Mouse (Mus musculus): ENCODE results near the gene Gna12.

The Gna12 gene

DNA sequence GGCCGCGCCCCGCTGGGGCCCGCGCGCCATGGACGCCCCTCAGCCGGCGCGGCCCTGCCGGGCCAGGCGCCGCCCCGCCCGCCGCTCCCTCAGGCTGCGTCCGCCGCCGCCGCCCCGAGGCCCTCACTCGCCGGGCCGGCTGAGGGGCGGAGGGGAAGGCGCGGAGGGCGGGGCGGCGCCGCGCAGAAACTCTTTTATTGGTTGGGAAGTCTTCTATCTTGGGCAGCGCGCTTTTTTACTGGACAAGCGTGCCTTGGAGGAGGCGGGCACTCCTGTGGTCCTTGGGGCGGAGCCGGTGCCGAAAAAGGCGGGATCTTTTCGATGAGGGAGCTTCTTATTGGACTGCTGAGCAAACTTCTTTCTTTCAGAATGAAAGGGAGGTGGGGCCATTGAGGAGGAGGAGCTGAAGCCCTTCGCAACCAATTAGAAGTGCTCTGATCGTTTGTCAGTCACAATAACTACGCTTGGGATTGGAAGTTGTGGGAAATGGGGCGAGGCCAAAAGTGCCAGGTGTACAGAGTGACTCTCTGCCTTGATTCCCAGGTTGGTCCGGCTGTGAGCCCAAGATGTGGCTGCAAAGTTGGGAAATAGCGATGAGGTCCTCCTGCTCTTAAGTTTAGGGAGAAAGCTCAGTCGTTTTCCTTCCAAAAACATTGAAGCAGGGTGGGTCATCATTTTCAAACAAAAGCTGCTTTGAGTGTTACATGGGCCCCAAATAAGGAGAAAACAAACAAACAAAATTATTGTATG is at the start of gene Gna12:
Gene Gna12 (minus strand): TSS at position 118 of the 750 bp plus-strand sequence.
- peak; percentile 93 to 98 for DNase-seq (ENCODE audit: low spot score in 2 of 2)

DNA sequence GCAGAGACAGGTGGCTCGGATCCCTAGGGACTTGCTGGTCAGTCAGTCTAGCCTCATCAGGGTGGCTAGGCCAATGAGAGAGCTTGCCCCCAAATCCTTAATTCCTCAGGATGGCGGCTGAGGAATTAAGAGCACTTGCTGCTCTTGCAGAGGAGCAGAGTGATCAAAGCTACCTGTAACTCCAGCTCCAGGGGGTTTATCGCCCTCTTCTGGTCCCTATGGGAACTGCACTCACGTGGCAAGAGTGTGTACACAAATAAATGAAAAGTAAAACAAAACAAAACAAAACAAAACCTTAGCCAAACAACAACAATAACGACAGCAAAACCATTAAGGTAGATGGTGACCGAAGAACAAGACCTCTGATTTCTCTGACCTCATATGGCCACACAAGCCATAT is 48.4 kb upstream of the Gna12 start:
- no peak for DNase-seq (ENCODE audit: low spot score in 2 of 2)

DNA sequence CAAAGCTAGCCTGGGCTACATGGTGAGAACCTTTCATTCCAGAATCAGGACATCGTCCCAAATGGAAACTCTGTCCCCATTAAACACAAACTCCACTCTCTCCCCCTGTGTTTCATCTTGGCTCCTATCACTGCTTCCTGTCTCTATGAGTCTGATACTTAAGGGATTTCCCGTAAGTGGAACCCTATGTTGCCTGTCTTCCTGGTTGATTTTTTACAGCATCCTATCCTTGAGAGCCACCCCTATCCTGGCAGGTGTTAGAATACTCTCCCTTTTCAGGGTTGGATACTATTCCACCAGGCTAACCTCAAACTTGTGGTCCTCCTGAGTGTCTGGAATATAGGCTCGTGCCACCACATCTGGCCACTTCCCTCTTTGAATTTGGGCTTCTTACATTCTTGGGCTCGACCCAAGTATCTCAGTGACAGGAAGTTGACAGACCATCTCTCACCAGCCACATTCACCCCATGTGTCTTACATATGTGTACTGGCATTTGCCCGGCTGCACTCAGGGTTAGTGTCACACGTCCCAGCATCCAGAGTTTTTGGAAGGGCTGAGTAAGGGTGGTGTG is 43.6 kb upstream of the Gna12 start:
- DNase-seq (ENCODE audit: low spot score in 2 of 2), result no peak

DNA sequence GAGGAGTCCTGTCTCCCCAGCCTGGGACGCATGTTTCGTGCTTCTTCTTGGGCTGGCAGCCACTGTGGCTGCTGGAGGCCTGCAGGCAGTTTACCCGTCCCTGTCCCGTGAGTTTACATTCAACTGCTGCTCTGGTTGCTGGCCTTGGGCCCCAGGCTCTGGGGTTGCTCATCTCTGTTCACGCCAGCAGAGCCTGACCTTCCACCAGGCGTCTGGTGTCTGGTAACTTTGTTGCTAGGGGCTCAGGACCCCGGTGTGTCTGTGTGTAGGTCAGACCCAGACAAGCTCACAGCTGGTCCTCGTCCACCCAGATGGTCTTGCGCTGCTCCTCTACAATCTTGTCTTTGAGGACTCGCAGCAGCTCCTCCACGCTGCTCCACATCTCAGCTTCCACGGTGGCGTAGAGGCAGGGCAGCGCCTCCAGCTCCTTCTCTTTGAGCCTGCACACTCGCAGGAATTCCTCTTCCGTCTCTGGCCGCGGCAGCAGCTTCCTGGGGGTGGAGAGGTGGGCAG is 42.9 kb upstream of the Gna12 start:
- DNase-seq (ENCODE audit: low spot score in 2 of 2), result no peak

DNA sequence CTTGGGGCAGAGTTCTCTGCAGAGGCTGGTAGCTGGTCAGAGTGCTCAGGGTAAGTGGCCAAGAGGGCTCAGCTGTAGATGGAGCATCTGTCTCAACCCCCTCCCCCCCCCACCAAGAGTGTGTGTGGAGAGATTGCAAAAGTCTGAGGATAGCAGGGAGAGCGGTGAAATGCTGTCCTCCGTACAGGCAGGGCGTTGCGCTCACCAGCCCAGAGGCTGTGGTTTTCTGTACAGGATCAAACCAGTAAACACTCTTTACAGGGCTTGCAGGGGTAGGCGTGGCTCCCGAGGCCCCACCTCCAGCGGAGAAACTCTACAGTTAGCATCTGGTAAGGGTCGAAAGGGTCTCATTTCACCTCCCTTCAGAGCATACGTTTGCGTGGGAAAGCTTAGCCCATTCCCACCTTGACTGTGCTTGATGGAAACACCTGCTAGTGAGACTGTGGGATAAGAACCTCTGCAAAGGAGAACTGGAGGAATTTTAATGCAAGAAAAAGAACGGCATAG is 42.4 kb upstream of the Gna12 start:
- DNase-seq (ENCODE audit: low spot score in 2 of 2), result no peak

DNA sequence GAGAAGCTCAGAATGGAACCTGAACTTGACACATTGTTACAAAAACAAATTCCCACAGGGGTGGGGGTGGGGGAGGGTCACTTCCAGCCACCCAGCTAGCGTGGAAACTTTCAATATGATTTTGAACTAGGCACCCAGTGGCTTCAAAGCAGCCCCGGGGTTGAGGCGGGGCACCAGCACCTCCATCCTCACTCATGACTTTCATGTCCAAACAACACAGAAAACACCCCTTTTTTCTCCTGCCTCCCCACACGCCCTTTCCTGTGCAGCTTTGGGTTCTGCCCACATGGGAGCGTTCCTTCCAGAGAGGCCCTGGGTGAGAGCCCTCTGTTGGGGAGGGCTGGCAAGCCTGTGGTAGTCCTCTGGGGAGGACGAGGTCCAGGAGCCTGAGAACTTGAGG is 41.0 kb upstream of the Gna12 start:
- no peak for DNase-seq (ENCODE audit: low spot score in 2 of 2)

DNA sequence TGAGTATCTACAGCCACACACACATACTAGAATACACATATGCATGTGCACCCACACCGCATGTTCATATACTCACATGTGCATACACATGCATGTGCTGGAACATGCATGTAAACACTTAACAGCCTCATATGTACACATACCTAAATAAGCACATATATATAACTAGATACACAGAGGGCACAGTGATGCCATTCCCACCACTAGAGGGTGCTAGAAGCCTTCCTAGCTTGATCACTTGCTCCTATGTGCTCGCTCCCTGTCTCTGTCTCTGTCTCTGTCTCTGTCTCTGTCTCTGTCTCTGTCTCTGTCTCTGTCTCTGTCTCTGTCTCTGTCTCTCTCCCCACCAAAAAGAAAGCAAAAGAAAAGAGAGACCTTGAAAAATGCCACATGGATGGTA is 38.8 kb upstream of the Gna12 start:
- no peak for DNase-seq (ENCODE audit: low spot score in 2 of 2)

DNA sequence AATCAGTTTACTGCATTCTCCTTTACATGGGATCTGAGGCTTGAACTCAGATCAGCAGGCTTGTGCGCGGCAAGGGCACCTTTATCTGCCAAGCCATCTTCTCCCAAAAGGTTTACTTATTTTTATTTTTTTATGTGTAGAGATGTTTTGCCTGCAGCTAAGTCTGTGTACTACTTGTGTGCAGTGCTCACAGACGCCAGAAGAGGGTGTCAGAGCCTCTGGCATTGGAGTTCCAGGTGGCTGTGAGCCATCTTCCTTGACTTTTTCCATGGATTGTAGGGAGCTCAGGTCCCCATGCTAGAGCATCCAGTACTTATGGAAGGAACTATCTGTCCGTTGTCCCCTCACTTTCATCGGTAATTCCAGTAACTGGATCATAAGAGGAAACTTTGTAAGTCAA is 29.5 kb upstream of the Gna12 start:
- no peak for DNase-seq (ENCODE audit: low spot score in 2 of 2)

DNA sequence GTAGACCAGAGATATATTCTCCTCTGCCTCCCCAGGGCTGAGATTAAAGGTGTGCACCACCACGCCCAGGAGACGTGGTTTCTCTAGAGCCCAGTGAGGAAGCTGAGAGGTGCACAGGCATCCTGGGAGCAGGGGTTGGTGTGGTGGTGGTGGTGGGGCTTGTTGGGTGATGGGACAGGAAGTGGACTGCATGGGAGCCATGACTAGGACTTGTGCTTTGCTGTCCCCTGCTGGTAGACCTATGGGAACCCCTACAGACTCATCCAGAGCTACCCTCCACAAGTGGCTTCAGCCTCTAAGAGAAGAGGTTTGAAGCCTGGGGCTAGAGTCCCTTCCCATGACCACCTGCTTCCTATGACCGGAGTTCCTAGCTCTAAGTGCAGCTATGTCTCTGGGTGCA is 28.1 kb upstream of the Gna12 start:
- DNase-seq (ENCODE audit: low spot score in 2 of 2), result no peak

DNA sequence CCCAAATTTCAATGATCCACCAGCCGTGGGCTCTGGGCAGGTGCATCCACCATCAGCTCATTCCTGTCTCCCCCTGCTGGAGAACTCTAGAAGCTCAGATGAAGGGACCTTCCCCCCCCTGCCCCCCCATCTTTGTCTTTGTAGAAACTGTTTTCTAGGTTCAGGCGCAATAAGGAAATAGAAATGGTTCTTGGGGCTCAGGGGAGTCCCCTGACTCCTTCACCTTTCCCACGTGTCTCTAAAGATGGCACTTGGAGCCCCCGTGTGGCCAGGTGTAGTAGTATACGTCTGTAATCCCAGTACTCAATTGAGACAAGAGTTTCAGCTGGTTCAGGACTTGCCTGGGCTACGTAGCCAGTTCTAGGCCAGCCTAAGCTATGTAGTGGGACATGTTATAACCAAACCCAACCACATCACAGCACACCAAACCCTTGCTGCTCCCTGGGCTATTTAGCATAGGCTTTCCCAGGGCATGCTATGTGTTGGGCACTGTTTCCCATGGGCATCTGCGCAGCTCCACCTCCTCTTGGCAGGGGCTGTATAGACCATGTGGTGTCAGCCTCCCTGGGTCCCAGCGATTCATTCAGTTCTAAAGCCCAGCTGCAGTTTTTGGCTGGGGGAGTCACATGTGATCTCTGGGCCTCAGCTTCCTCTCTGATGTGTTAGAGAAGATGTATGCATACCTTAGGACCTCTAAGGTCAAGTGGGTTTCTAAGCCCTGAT is 27.4 kb upstream of the Gna12 start:
- no peak for DNase-seq (ENCODE audit: low spot score in 2 of 2)

DNA sequence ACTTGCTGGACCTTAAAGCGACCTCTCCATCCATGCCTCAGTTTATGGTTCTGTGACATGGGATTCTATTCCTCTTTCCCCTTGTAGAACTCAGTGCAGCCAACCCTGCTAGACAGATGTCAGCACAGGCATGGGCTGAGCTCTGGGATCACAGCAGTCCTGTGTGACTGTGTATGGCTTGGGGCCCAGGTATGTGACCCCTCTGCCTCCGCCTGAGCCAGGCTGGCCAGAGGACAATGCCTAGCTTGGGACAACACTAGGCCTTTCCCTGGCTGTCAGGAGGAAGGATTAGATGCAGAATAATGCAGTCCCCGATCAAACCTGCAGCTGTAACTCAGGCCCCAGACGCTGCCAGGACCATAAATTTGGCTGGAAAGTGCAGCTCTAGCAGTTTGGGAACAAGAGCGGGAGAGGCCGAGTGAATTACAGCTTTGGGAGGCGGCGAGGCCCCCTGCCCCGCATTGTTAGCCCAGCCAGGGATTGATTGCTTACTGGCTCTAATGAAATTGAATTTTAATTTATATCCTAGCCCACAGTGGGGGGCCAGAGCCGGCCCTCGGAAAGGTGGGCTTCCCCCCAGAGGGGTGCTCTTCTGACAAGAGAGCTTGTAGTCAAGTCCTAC is 25.8 kb upstream of the Gna12 start:
- no peak for DNase-seq (ENCODE audit: low spot score in 2 of 2)

DNA sequence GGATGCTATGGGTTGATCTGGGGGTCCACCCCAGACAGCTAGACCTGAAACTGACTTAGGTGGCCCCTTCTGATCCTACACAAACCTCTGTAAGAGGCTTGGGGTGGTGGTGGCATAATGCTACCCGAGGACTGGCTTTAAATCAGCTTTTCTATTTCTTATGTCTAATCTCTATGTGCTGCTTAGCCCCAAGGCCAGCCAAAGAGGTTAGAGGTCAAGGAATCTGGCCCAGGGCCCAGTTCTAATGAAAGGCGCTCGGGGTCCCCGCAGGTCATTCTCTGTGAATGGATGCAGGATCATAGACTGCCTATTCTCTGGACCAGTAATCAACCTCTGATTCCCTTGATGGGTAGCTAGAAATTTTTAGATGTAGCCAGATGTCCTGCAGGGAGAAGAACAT is 24.5 kb upstream of the Gna12 start:
- DNase-seq (ENCODE audit: low spot score in 2 of 2), result no peak

DNA sequence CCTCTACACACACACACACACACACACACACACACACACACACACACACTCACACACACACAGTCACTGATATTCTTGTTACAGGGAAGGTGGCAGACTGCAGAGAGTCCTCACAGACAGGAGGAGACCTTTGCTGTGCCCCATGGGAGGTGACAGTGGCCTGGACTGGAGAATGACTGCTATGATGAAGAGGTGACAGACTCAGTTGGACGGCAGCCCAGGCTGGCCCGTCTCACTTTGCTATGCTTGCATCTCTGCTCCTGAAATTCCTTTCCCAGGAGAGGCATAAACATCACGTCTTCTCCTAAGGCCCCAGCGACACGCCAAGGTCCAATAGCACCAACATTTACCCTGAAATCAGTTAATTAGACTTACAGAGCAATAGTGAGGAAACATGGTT is 23.5 kb upstream of the Gna12 start:
- DNase-seq (ENCODE audit: low spot score in 2 of 2), result no peak

DNA sequence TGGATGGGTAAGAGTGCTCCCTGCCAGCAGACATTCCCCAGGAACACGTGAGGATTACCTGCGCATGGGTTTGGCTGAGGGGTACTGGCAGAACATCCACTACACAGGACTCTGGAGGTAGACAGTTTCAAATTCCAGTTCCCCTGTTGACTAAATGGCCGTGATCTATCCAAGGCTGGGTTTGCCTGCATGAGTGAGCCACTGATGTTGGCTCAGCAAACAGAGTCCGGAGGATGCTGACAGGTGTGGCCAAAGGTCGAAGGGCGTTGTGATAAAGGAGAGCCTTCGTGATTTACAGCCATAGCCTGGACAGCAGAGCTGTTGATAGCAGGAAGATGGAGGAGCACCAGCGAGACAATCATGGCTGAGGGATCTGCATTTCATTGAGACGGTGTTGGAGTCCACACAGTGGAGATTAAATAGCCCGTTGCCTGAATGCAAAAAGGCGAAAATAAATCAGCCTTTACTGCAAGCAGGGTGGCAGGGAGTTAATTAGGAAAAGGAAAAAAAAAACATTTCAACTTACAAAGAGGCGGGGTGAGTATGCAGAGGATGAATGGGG is 22.3 kb upstream of the Gna12 start:
- DNase-seq (ENCODE audit: low spot score in 2 of 2), result no peak

DNA sequence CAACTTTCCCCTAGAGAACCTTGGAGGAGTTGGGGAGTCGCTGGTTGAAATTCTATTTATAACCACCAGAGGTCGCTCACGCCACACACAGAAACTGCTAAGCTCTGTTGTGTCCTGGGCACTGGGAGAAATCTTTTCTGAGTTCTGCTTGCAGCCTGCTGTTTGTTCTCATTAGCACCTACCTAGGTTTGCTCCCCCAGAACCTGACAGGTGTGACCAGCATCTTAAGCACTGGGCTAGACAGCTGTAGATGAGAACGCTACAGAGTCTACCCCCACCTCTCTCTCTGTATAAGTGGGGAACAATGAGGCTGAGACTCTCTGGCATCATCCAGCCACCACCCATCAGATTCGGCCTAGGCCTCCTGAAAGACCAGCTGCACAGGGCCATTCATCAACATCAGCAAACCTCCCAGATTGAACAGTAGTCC is 17.1 kb upstream of the Gna12 start:
- DNase-seq (ENCODE audit: low spot score in 2 of 2), result no peak

DNA sequence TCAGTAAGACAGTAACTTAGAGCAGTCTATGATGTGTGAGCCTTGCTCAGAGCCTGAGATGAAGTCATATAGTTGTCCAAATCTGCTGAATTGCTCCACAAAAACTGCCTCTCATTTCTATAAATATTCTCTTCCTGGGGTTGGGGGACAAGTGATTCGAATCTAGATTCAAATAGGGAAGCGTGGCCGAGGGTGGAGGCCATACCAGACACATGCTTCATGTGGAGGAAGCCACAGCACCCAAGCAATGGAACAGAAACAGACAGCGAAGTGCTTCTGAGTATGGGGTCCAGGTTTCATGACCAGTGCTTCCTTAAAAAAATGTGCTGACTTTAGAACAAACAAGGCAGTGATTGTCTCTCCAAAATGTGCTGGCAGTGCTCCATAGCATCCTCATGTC is 11.7 kb upstream of the Gna12 start:
- DNase-seq (ENCODE audit: low spot score in 2 of 2), result no peak

DNA sequence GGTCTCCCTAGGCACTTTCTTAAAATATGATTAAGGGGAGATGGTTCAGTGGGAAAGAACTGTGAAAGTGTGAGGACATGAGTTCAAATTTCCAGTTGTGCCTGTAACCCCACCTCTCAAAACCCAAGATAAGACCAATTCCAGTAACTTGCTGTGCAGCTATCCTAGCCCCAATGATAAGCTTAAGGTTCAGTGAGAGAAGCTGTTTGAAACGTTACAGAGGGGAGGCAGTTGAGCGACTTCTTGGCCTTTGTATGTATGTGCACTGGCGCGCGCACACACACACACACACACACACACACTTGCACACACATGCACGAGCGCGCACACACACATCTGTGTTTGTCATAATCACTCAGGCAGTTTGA is 817 bp upstream of the Gna12 start:
- no peak for DNase-seq (ENCODE audit: low spot score in 2 of 2)

DNA sequence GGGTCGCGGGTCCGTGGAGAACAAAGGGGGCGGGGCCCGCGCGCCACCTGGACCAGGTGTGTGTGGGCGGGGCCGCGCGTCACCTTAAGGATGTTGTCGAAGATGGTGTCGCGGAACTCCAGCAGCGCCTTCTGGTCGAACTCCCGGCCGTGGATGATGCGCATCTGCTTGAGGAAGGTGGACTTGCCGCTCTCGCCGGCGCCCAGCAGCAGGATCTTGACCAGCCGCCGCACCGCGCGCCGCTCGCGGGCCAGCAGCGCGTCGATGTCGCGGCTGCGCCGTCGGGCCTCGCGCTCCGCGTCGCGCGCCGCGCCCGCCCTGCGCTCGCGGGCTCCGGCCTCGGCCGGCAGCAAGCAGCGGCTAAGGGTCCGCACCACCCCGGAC is 328 bp downstream of the Gna12 start:
- peak; percentile 26 to 40 for DNase-seq (ENCODE audit: low spot score in 2 of 2)

DNA sequence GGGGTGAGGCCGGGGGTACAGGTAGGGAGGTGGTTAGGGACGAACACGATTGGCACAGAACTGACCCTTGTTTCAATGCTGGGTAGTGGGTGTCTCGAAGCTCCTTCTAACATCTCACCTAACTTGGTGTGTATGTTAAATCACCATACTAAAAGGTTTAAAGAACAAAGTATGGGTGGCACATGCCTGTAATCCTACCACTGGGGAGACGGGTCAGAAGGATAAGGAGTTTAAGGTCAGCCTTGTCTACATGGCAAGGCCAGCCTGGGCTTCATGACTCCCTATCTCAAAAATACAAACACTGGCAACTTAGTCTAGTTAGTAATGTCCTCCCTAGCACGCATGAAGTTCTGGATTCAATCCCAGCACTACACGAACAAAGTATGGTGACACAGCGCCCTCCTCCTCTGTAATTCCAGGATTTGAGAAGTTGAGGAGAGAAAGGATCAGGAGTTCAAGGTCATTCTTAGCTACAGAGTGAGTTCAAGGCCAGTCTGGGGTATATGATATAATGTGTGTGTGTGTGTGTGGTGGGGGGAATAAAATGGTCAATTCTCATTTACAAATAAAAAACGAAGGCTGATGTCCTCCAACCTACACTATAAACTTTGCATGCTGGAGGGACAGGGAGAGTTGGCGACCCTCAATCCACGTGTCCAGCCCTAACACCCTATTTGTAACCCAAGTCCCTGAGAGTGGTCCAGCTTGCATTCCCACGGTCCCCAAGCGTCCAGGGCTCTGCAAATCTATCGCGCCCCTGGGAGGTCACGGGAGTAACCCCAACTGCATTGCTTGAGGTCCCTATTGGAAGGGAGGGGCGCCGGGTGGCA is 935 bp downstream of the Gna12 start:
- no peak for DNase-seq (ENCODE audit: low spot score in 2 of 2)

DNA sequence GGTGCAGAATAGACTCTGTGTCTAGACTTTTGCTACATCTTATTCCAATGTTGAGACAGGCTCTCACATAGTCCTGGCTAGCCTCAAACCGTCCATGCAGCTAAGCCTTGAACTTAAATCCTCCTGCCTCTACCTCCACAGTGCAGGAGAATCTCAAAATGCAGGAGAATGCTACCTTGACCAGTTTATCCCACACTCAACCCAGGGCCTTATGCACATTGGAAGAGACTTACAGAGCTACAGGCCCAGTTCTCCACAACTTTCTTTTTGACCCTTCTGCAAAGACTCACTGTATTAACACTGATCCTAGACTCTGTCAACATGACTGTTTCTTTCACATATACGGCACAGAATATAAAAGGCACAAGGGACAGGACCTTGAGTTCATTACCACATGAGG is 1.9 kb downstream of the Gna12 start:
- no peak for DNase-seq (ENCODE audit: low spot score in 2 of 2)

DNA sequence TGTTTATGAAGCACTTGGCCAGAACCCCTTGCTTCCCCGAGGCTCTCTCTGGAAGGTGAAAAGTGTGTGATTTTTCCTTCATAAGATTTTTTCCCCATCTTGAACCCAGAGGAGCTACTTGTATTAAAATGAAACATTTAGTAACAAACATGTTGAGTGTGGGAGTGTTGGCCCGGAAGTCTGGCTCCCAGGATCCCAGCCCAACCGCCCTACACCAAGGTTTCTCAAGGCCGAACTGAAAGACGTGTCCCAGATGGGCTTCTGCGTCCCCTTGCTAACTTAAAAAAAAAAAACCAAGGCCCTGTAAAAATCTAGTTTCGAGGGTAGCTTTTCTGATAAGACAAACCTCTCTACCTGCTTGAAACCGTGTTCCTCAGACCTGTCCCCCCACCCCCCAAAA is 2.3 kb downstream of the Gna12 start:
- DNase-seq (ENCODE audit: low spot score in 2 of 2), result no peak
